Mouse (Mus musculus): ENCODE data around the gene Bms1. TPM values are rescaled to one million over a fixed set of nuclear protein-coding genes. Genes with fewer than 3 reads are reported as not detected.

Gene Bms1
- polyA plus RNA-seq, 1 experiment from 2014 or later, result 14.7 TPM

- no peaks in the 10 kb centered on the region for H3K27me3 ChIP-seq
- peaks cover 71% of the 10 kb centered on the region for H3K36me3 ChIP-seq (replicated peaks)
- H3K4me3 ChIP-seq (replicated peaks), result no peak overlapping the region
- no peak overlapping the region for H3K27ac ChIP-seq (replicated peaks)
- ATAC-seq (ENCODE audit: insufficient read depth), result no peak
- H3K4me2 ChIP-seq, result no peak overlapping the region
- no peaks in the 10 kb centered on the region for H3K4me1 ChIP-seq (replicated peaks)
- no peaks in the 10 kb centered on the region for H3K9me3 ChIP-seq (replicated peaks)
- H3K9ac ChIP-seq, result no peak overlapping the region
- 76% methylated on average over 3 of the region's 3 CpGs for WGBS (ENCODE audit: insufficient replicate concordance)
Observed at GRCm38 (mm10) chr6:118385962-118386361, 33.3 kb downstream of the Bms1 start.

GRCm38 (mm10) chr6:118381234-118381633, 38.0 kb downstream of the Bms1 start:
- Histone ChIP-seq H3K9me3 (replicated peaks) (no peaks in the 10 kb centered on the region), H3K27ac (replicated peaks) (no peak overlapping the region), H3K36me3 (replicated peaks) (peaks cover 41% of the 10 kb centered on the region), H3K4me2 (no peak overlapping the region), H3K4me3 (replicated peaks) (no peak overlapping the region), H3K4me1 (replicated peaks) (no peaks in the 10 kb centered on the region), H3K9ac (no peak overlapping the region), H3K27me3 (0 out of 2 replicates have a peak, but pooled peaks cover 4% of the 10 kb centered on the region)
- 56% methylated on average over 4 of the region's 4 CpGs for WGBS (ENCODE audit: insufficient replicate concordance)
- ATAC-seq (ENCODE audit: insufficient read depth), result no peak

DNA sequence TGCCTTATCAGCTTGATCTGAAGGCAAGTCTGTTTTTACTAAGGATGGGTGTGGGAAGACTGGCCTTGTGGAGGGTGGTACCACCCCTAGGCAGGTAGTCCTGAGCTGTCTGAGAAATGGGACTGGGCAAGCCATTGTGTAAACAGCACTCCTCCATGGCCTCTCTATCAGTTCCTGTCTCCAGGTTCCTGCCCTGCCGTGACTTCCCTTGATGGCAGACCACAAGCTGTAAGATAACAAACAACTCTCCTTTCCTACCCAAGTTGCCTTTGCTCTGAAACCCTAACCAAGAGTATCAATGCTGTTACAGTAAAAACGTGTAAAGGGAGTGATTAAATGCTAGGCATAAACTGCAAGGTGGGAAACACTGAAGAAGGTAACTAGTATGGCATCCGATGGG, 38.6 kb downstream of the Bms1 start:
- ATAC-seq (ENCODE audit: insufficient read depth), result no peak
- Histone ChIP-seq H3K4me3 (replicated peaks) (no peak overlapping the region), H3K27ac (replicated peaks) (no peak overlapping the region), H3K27me3 (0 out of 2 replicates have a peak, but pooled peaks cover 4% of the 10 kb centered on the region), H3K4me2 (no peak overlapping the region), H3K9me3 (replicated peaks) (no peaks in the 10 kb centered on the region), H3K4me1 (replicated peaks) (no peaks in the 10 kb centered on the region), H3K36me3 (replicated peaks) (peaks cover 35% of the 10 kb centered on the region), H3K9ac (no peak overlapping the region)
- 19% methylated on average over 3 of the region's 3 CpGs for WGBS (ENCODE audit: insufficient replicate concordance)

- no peak overlapping the region for H3K27ac ChIP-seq (replicated peaks)
- no peak for ATAC-seq (ENCODE audit: insufficient read depth)
- H3K4me2 ChIP-seq, result no peak overlapping the region
- no peaks in the 10 kb centered on the region for H3K4me1 ChIP-seq (replicated peaks)
- H3K4me3 ChIP-seq (replicated peaks), result no peak overlapping the region
- no peaks in the 10 kb centered on the region for H3K9me3 ChIP-seq (replicated peaks)
- 35% methylated on average over 20 of the region's 20 CpGs for WGBS (ENCODE audit: insufficient replicate concordance)
- H3K9ac ChIP-seq, result no peak overlapping the region
- H3K27me3 ChIP-seq, result 0 out of 2 replicates have a peak, but pooled peaks cover 4% of the 10 kb centered on the region
- peaks cover 25% of the 10 kb centered on the region for H3K36me3 ChIP-seq (replicated peaks)
Observed at GRCm38 (mm10) chr6:118379451-118380167, 39.7 kb downstream of the Bms1 start.

DNA sequence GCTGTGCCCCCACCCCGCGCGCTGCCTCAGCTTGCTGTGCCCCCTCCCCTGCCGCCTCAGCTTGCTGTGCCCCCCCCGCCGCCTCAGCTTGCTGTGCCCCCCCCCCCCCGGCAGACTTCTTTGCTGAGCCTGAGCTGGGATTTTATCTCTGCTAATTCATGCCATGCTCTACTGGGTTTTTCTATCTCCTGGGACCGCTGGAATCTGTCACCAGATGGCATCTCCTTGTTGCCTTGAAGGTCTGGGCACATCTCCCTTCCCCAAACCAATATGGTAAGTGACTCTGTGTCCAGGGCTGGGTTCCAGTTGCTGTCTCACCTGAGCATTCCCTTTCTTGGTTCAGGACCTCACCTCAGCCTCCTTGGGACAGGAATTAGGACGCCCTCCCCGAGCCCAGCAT, 41.7 kb downstream of the Bms1 start:
- H3K27me3 ChIP-seq, result peaks cover 4% of the 10 kb centered on the region; the same call in 1 of the 2 replicates

DNA sequence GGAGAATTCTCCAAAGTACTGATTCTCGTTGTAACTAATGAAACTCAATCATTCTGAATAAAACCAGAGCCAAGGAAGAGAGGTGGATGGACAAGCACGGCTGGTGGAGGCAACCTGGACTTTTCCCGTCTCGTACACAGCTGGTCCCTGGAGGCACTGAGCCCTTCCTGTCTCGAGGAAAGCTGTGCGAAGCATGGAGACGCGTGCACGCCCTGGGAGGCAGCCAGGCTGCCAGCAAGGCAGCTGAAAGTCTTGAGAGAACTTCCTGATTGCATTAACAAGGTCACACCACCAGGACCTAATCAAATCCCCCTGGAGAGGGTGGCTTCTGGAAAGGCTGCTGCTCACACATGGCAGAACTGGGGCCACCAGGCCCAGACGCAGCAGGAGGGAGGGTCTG, 43.3 kb downstream of the Bms1 start:
- 25% methylated on average over 10 of the region's 10 CpGs for WGBS (ENCODE audit: insufficient replicate concordance)
- H3K27me3 ChIP-seq, result peaks cover 4% of the 10 kb centered on the region; the same call in 1 of the 2 replicates
- H3K4me1 ChIP-seq (replicated peaks), result no peaks in the 10 kb centered on the region
- H3K9me3 ChIP-seq (replicated peaks), result no peaks in the 10 kb centered on the region
- no peak overlapping the region for H3K9ac ChIP-seq
- no peak for ATAC-seq (ENCODE audit: insufficient read depth)
- no peak overlapping the region for H3K4me3 ChIP-seq (replicated peaks)
- no peak overlapping the region for H3K27ac ChIP-seq (replicated peaks)
- H3K4me2 ChIP-seq, result no peak overlapping the region
- no peaks in the 10 kb centered on the region for H3K36me3 ChIP-seq (replicated peaks)

More for the DNA sequence above, 41.7 kb downstream of the Bms1 start:
- ATAC-seq (ENCODE audit: insufficient read depth), result no peak
- Histone ChIP-seq H3K9ac (no peak overlapping the region), H3K4me3 (replicated peaks) (no peak overlapping the region), H3K4me2 (no peak overlapping the region), H3K9me3 (replicated peaks) (no peaks in the 10 kb centered on the region), H3K27ac (replicated peaks) (no peak overlapping the region), H3K36me3 (replicated peaks) (peaks cover 5% of the 10 kb centered on the region), H3K4me1 (replicated peaks) (no peaks in the 10 kb centered on the region)
- 45% methylated on average over 10 of the region's 10 CpGs for WGBS (ENCODE audit: insufficient replicate concordance)

GRCm38 (mm10) chr6:118375457-118375856, 43.8 kb downstream of the Bms1 start:
- H3K9ac ChIP-seq, result no peak overlapping the region
- no peaks in the 10 kb centered on the region for H3K4me1 ChIP-seq (replicated peaks)
- 31% methylated on average over 3 of the region's 3 CpGs for WGBS (ENCODE audit: insufficient replicate concordance)
- no peak overlapping the region for H3K27ac ChIP-seq (replicated peaks)
- H3K4me2 ChIP-seq, result no peak overlapping the region
- no peaks in the 10 kb centered on the region for H3K9me3 ChIP-seq (replicated peaks)
- no peak for ATAC-seq (ENCODE audit: insufficient read depth)
- H3K36me3 ChIP-seq (replicated peaks), result no peaks in the 10 kb centered on the region
- no peak overlapping the region for H3K4me3 ChIP-seq (replicated peaks)
- peaks cover 4% of the 10 kb centered on the region; the same call in 1 of the 2 replicates for H3K27me3 ChIP-seq

DNA sequence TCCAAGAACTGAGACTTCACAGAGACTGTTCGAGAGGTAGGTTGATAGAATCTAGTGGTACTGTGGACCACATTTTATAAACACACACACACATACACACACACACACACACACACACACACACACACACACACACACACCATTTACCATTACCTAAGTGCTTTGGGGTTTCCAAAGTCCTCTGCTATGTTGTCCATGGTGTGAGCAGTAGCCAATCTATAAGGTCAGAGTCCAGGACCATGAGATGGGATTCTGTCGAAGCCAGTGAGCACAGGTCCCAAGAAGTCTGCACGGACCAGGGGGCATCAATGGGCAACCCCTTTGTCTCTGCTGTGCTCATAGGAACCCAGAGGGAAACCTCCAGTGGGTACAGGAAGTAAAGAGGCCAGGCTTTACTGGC, 44.2 kb downstream of the Bms1 start:
- Histone ChIP-seq H3K4me2 (no peak overlapping the region), H3K27me3 (peaks cover 4% of the 10 kb centered on the region; the same call in 1 of the 2 replicates), H3K4me3 (replicated peaks) (no peak overlapping the region), H3K27ac (replicated peaks) (no peak overlapping the region), H3K9me3 (replicated peaks) (no peaks in the 10 kb centered on the region), H3K9ac (no peak overlapping the region), H3K4me1 (replicated peaks) (no peaks in the 10 kb centered on the region), H3K36me3 (replicated peaks) (no peaks in the 10 kb centered on the region)
- 42% methylated on average over 3 of the region's 3 CpGs for WGBS (ENCODE audit: insufficient replicate concordance)
- no peak for ATAC-seq (ENCODE audit: insufficient read depth)

DNA sequence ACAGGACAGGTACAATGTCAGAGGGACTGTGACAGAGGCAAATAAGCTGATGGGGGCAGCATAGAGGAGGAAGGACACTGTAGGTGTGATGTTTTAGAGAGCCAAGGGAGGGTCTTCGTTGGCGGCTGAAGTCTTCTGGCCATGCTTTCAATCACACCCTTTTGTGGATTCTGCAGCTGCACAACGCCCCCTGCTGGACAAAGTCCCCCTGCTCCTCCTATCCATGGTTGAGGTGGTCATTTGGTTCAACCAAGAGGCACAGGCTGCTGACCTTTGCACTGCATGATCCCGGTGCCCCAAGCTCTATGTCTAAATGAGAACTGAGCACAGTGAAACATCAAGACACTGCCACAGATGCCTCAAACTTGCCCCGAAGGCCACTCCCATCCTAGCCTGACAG, 46.0 kb downstream of the Bms1 start:
- H3K27me3 ChIP-seq, result peaks cover 3% of the 10 kb centered on the region; the same call in 1 of the 2 replicates
- no peaks in the 10 kb centered on the region for H3K4me1 ChIP-seq (replicated peaks)
- WGBS (ENCODE audit: insufficient replicate concordance), result 22% methylated on average over 5 of the region's 5 CpGs
- H3K27ac ChIP-seq (replicated peaks), result no peak overlapping the region
- no peak overlapping the region for H3K9ac ChIP-seq
- H3K36me3 ChIP-seq (replicated peaks), result no peaks in the 10 kb centered on the region
- H3K9me3 ChIP-seq (replicated peaks), result no peaks in the 10 kb centered on the region
- no peak for ATAC-seq (ENCODE audit: insufficient read depth)
- no peak overlapping the region for H3K4me2 ChIP-seq
- no peak overlapping the region for H3K4me3 ChIP-seq (replicated peaks)

- Histone ChIP-seq H3K9ac (no peak overlapping the region), H3K9me3 (replicated peaks) (no peaks in the 10 kb centered on the region), H3K4me3 (replicated peaks) (no peak overlapping the region), H3K4me1 (replicated peaks) (no peaks in the 10 kb centered on the region), H3K36me3 (replicated peaks) (no peaks in the 10 kb centered on the region), H3K4me2 (no peak overlapping the region), H3K27me3 (no peaks in the 10 kb centered on the region; the same call in 1 of the 2 replicates), H3K27ac (replicated peaks) (no peak overlapping the region)
- no peak for ATAC-seq (ENCODE audit: insufficient read depth)
- 42% methylated on average over 5 of the region's 5 CpGs for WGBS (ENCODE audit: insufficient replicate concordance)
Observed at GRCm38 (mm10) chr6:118372794-118373193, 46.5 kb downstream of the Bms1 start.

GRCm38 (mm10) chr6:118367502-118367901, 51.8 kb downstream of the Bms1 start:
- WGBS (ENCODE audit: insufficient replicate concordance), result 60% methylated on average over 7 of the region's 7 CpGs

More at GRCm38 (mm10) chr6:118367502-118367901, 51.8 kb downstream of the Bms1 start:
- no peak overlapping the region for H3K4me2 ChIP-seq
- no peaks in the 10 kb centered on the region for H3K4me1 ChIP-seq (replicated peaks)
- ATAC-seq (ENCODE audit: insufficient read depth), result no peak
- no peaks in the 10 kb centered on the region; the same call in 1 of the 2 replicates for H3K27me3 ChIP-seq
- no peak overlapping the region for H3K4me3 ChIP-seq (replicated peaks)
- H3K9ac ChIP-seq, result no peak overlapping the region
- H3K36me3 ChIP-seq (replicated peaks), result no peaks in the 10 kb centered on the region
- no peak overlapping the region for H3K27ac ChIP-seq (replicated peaks)
- H3K9me3 ChIP-seq (replicated peaks), result no peaks in the 10 kb centered on the region
